Mouse (Mus musculus): ENCODE results near the gene Rbm28. TPM values are rescaled to one million over a fixed set of nuclear protein-coding genes. Genes with fewer than 3 reads are reported as not detected.

Rbm28 gene
- total and polyA plus RNA-seq, 3 experiments, result 37.6 to 103 (median 56.2) TPM

GRCm38 (mm10) chr6:29199223-29199855 is 34.5 kb upstream of the Rbm28 start:
- no peaks in the 10 kb centered on the region for H3K9me3 ChIP-seq (replicated peaks; ENCODE audit: low read length)
- dilution Hi-C loops (cut with MboI; ENCODE audit: extremely low pct_ligation_motif_present, extremely low pct_unique_long_range_greater_than_20kb, low sequenced_read_pairs), result no loop called here
- H3K79me2 ChIP-seq (replicated peaks; ENCODE audit: control insufficient read depth, extremely low read depth, insufficient read depth, poor library complexity, severe bottlenecking), result no peaks in the 10 kb centered on the region
- in situ Hi-C loops (cut with MboI; ENCODE audit: low pct_ligation_motif_present, low pct_unique_long_range_greater_than_20kb, low sequenced_read_pairs), result no loop called here
- peaks cover 8% of the 10 kb centered on the region for H3K27me3 ChIP-seq (replicated peaks)
- H3K27ac ChIP-seq (ENCODE audit: insufficient read depth, low read depth), result no peak overlapping the region
- H3K4me3 ChIP-seq (replicated peaks in 1 of 3; ENCODE audit: low read depth in 2 of 3, low read length in 2 of 3, poor library complexity in 1 of 3), result no peak overlapping the region
- no peak for TF ChIP-seq USF2 (conservative IDR thresholded peaks at IDR 0.05; ENCODE audit: low read depth, low read length)
- TF ChIP-seq ZC3H11A (IDR thresholded peaks at IDR 0.05; ENCODE audit: low read depth, low read length), result no peak
- TF ChIP-seq HCFC1 (IDR thresholded peaks at IDR 0.05; ENCODE audit: low read depth, low read length), result no peak
- no peak for TF ChIP-seq POLR2AphosphoS2 (IDR thresholded peaks at IDR 0.05; ENCODE audit: low read depth, low read length)
- peaks cover 25 to 42% of the 10 kb centered on the region in 2 experiments for H3K36me3 ChIP-seq (replicated peaks in 1 of 2; ENCODE audit: control insufficient read depth in 1 of 2, insufficient read depth in 1 of 2, low read length in 1 of 2)
- H3K9ac ChIP-seq (ENCODE audit: insufficient read depth, low read depth), result no peak overlapping the region
- no peak for DNase-seq (ENCODE audit: extremely low read depth)
- H3K4me2 ChIP-seq (ENCODE audit: insufficient read depth, low read depth, poor library complexity, severe bottlenecking), result no peak overlapping the region
- peaks cover 5 to 18% of the 10 kb centered on the region in 2 experiments; a peak in 2 of 4 replicates for H3K4me1 ChIP-seq (ENCODE audit: control insufficient read depth in 1 of 2, insufficient read depth in 2 of 2)

GRCm38 (mm10) chr6:29198309-29199222 is 33.8 kb upstream of the Rbm28 start:
- H3K4me1 ChIP-seq (ENCODE audit: control insufficient read depth in 1 of 2, insufficient read depth in 2 of 2), result peaks cover 5 to 18% of the 10 kb centered on the region in 2 experiments; a peak in 2 of 4 replicates
- H3K27ac ChIP-seq (ENCODE audit: insufficient read depth, low read depth), result no peak overlapping the region
- no peak overlapping the region for H3K4me3 ChIP-seq (replicated peaks in 1 of 3; ENCODE audit: low read depth in 2 of 3, low read length in 2 of 3, poor library complexity in 1 of 3)
- peak overlapping the region; percentile 47; the same call in 1 of the 2 replicates for H3K4me2 ChIP-seq (ENCODE audit: insufficient read depth, low read depth, poor library complexity, severe bottlenecking)
- peak; percentile 88 for DNase-seq (ENCODE audit: extremely low read depth)
- H3K27me3 ChIP-seq (replicated peaks), result peaks cover 16% of the 10 kb centered on the region
- no peaks in the 10 kb centered on the region for H3K9me3 ChIP-seq (replicated peaks; ENCODE audit: low read length)
- H3K9ac ChIP-seq (ENCODE audit: insufficient read depth, low read depth), result no peak overlapping the region
- dilution Hi-C loops (cut with MboI; ENCODE audit: extremely low pct_ligation_motif_present, extremely low pct_unique_long_range_greater_than_20kb, low sequenced_read_pairs) (no loop called here), in situ Hi-C loops (cut with MboI; ENCODE audit: low pct_ligation_motif_present, low pct_unique_long_range_greater_than_20kb, low sequenced_read_pairs) (no loop called here)
- 0 out of 2 replicates have a peak, but pooled peaks have one; percentile 18 for TF ChIP-seq CHD2 (IDR thresholded peaks at IDR 0.05; ENCODE audit: low read length)
- no peak for TF ChIP-seq GABPA (IDR thresholded peaks at IDR 0.05; ENCODE audit: insufficient replicate concordance, low read depth, low read length)
- TF ChIP-seq SIN3A (IDR thresholded peaks at IDR 0.05; ENCODE audit: low read length), result peak; percentile 83
- TF ChIP-seq MAZ (IDR thresholded peaks at IDR 0.05; ENCODE audit: low read depth, low read length), result no peak
- TF ChIP-seq ZC3H11A (IDR thresholded peaks at IDR 0.05; ENCODE audit: low read depth, low read length), result peak; percentile 54
- 0 out of 2 replicates have a peak, but pooled peaks have one; percentile 37 for TF ChIP-seq E2F4 (IDR thresholded peaks at IDR 0.05; ENCODE audit: insufficient replicate concordance, low read depth, low read length)
- TF ChIP-seq NELFE (IDR thresholded peaks at IDR 0.05; ENCODE audit: low read depth, low read length), result peak; percentile 45
- TF ChIP-seq BHLHE40 (IDR thresholded peaks at IDR 0.05; ENCODE audit: low read depth, low read length), result no peak
- TF ChIP-seq RAD21 (IDR thresholded peaks at IDR 0.05; ENCODE audit: low read depth, low read length), result peak; percentile 88
- TF ChIP-seq KAT2A (IDR thresholded peaks at IDR 0.05; ENCODE audit: insufficient replicate concordance, low read length), result no peak
- TF ChIP-seq HCFC1 (IDR thresholded peaks at IDR 0.05; ENCODE audit: low read depth, low read length), result 0 out of 2 replicates have a peak, but pooled peaks have one; percentile 17
- no peak for TF ChIP-seq MAFK (IDR thresholded peaks at IDR 0.05; ENCODE audit: insufficient replicate concordance, low read length)
- TF ChIP-seq CTCF (conservative IDR thresholded peaks at IDR 0.05 in 1 of 2, IDR thresholded peaks at IDR 0.05 in 1 of 2; ENCODE audit: low read depth in 2 of 2, low read length in 2 of 2), result peak; percentile 34 to 95; a peak in 3 of 4 replicates
- peak; percentile 88 for TF ChIP-seq MXI1 (IDR thresholded peaks at IDR 0.05; ENCODE audit: low read depth, low read length)
- peak; percentile 66 for TF ChIP-seq IRF4 (IDR thresholded peaks at IDR 0.05; ENCODE audit: low read depth, low read length)
- peak; percentile 93 for TF ChIP-seq SMC3 (IDR thresholded peaks at IDR 0.05; ENCODE audit: low read depth, low read length)
- 0 out of 2 replicates have a peak, but pooled peaks have one; percentile 31 for TF ChIP-seq ELF1 (IDR thresholded peaks at IDR 0.05; ENCODE audit: low read depth, low read length)
- H3K79me2 ChIP-seq (replicated peaks; ENCODE audit: control insufficient read depth, extremely low read depth, insufficient read depth, poor library complexity, severe bottlenecking), result no peaks in the 10 kb centered on the region
- H3K36me3 ChIP-seq (replicated peaks in 1 of 2; ENCODE audit: control insufficient read depth in 1 of 2, insufficient read depth in 1 of 2, low read length in 1 of 2), result peaks cover 17 to 34% of the 10 kb centered on the region in 2 experiments
